Mouse (Mus musculus) CH12.LX (cell line): ENCODE results near the gene Filip1l.

Source experiments
- CTCF ChIP-seq, 2 experiments: IDR thresholded peaks in 1 of 2; conservative IDR thresholded peaks in 1 of 2; 2 replicates each; pipeline ENCODE4 v1.5.1; 2011 to 2012; ENCODE audit warnings: low read depth in 2 of 2, low read length in 2 of 2, improper control_type of control experiment in 1 of 2, inconsistent platforms in 1 of 2, mild to moderate bottlenecking in 1 of 2, moderate library complexity in 1 of 2
- EP300 ChIP-seq: IDR thresholded peaks from 2 replicates; pipeline ENCODE4 v1.6.1; 2011; ENCODE audit warnings: low read length, improper control_type of control experiment
- HCFC1 ChIP-seq: IDR thresholded peaks from 2 replicates; pipeline ENCODE4 v1.6.1; 2012; ENCODE audit warnings: low read depth, mild to moderate bottlenecking, inconsistent platforms, low read length, improper control_type of control experiment
- POLR2A ChIP-seq: IDR thresholded peaks from 2 replicates; pipeline ENCODE4 v1.6.1; 2011; ENCODE audit warnings: low read depth, mild to moderate bottlenecking, improper control_type of control experiment, low read length
- USF1 ChIP-seq: IDR thresholded peaks from 2 replicates; pipeline ENCODE4 v1.6.1; 2014; ENCODE audit warnings: low read depth, mild to moderate bottlenecking, inconsistent platforms, low read length, improper control_type of control experiment
- ZKSCAN1 ChIP-seq: IDR thresholded peaks from 2 replicates; pipeline ENCODE4 v1.6.1; 2012; ENCODE audit warnings: low read depth, inconsistent platforms, low read length, improper control_type of control experiment, borderline replicate concordance
- ZNF384 ChIP-seq: IDR thresholded peaks from 2 replicates; pipeline ENCODE4 v1.6.1; 2012; ENCODE audit warnings: low read depth, low read length, improper control_type of control experiment, inconsistent platforms

DNA sequence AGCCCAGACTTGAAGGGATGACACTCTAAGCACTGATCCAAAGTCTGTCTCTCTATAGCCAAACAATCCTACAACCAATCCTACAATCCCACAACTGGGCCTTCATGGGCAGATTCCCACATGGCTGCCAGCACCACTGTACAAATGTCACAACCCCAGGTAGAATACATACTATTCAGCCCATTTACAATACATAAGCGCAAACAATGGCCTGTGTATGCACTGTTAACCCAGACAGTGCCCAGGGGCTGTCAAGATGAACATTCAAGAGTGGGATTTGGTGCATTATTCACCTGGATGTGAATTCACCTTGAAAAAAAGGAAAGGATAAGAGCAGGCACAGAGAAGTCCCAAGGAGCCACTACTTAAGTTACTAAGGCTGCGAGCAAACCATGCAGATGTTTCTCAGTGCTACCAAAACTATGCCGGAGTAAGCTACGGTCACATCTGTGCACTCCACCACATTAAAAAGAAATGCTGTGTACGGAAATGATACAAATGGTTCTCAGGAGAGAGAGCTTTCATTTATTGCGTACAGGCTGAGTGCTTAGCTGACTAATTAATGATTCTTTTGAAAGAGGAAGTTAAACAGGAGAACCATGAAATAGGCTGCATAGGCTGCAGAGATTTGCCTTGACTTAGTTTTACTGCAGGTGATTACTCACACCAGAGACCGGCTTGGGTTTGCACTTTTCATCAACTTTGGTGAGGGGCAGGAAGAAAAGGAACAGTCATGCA, 69.0 kb downstream of the Filip1l start:
- TF ChIP-seq ZKSCAN1 (no peak), POLR2A (no peak), CTCF (conservative IDR thresholded peaks at IDR 0.05 in 1 of 2, IDR thresholded peaks at IDR 0.05 in 1 of 2; ENCODE audit: low read depth in 2 of 2, low read length in 2 of 2) (no peak), HCFC1 (no peak), USF1 (no peak), ZNF384 (no peak), EP300 (no peak; the same call in 1 of the 2 replicates)
